Mouse (Mus musculus): ENCODE measurements around the gene Gigyf1.

DNA sequence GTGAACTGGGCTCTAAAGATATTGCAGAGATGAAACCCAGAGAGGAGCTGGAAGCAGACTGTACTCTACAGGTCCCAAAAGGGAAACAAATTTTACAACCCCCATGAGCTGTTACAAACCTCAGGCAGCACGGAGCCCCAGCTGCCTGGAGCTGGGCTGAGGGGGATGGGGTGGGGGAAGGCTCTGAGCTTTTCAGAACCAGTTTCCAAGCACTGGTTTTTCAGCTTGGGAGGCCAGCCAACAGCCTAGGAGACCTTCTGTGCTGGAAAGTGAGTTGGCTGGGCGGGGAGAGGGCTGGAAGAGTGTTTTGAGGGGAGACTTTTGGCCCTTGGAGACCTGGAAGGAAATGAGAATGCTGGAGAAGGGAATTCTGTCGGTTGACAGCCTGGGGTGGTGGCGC, 26.8 kb upstream of the Gigyf1 start:
- TF ChIP-seq CTCF (conservative IDR thresholded peaks at IDR 0.05; ENCODE audit: insufficient read depth, insufficient read length, low read depth, low read length), result no peak
- no peak for TF ChIP-seq POLR2A (IDR thresholded peaks at IDR 0.05; ENCODE audit: low read depth, low read length)

All from kidney, adult 2 months (tissue).